Comparison of ENCODE assay signal across 14 mouse cellular contexts in genomic region chr4:82945572-82946275, GRCm38 (mm10).
DNase-seq lines count a peak whose midpoint lies in the region; ATAC-seq and TF ChIP-seq lines count a peak whose summit lies in the region.
"Had no signal": no experiment of that assay in that cellular context is flagged by ENCODE, and none has a peak within 500 bp of the region (broad histone marks: within the 10 kb centered on the region; RNA-seq: fewer than 3 reads in every experiment).

No protein-coding gene starts in this region.

- peak; percentile 43 for ATAC-seq in forebrain, embryonic 13.5 days
- peak; percentile 38 for ATAC-seq in forebrain, embryonic 16.5 days
- peak; percentile 22 for ATAC-seq in midbrain, embryonic 15.5 days (replicated peaks)
- ATAC-seq in erythroid progenitor cell, adult 5-6 weeks (replicated peaks; ENCODE audit: low FRiP score, poor library complexity, severe bottlenecking) = no peak
- no peak for ATAC-seq in liver, postnatal 0 days
- ATAC-seq: lung, postnatal 0 days had no signal

- no peaks in the 10 kb centered on the region for H3K36me3 ChIP-seq in forebrain, embryonic 13.5 days (ENCODE audit: poor library complexity, severe bottlenecking)
- peaks cover 8% of the 10 kb centered on the region; the same call in 1 of the 2 replicates for H3K36me3 ChIP-seq in forebrain, embryonic 10.5 days (replicated peaks)
- H3K36me3 ChIP-seq in forebrain, embryonic 16.5 days (ENCODE audit: control insufficient read depth, insufficient read depth) = no peaks in the 10 kb centered on the region
- no peaks in the 10 kb centered on the region for H3K36me3 ChIP-seq in midbrain, embryonic 15.5 days (replicated peaks)
- H3K36me3 ChIP-seq in liver, postnatal 0 days (replicated peaks; ENCODE audit: insufficient read depth, low read length) = no peaks in the 10 kb centered on the region
- H3K36me3 ChIP-seq: limb, embryonic 13.5 days had no signal

- no peak overlapping the region for H3K4me3 ChIP-seq in forebrain, embryonic 13.5 days
- H3K4me3 ChIP-seq in forebrain, embryonic 10.5 days = no peak overlapping the region
- 0 out of 2 replicates have a peak overlapping the region, but pooled peaks have one; percentile 8 for H3K4me3 ChIP-seq in forebrain, embryonic 16.5 days (replicated peaks; ENCODE audit: low read length)
- no peak overlapping the region for H3K4me3 ChIP-seq in midbrain, embryonic 15.5 days
- H3K4me3 ChIP-seq in liver, postnatal 0 days (ENCODE audit: low read depth, low read length) = no peak overlapping the region
- H3K4me3 ChIP-seq: embryonic facial prominence, embryonic 13.5 days; limb, embryonic 13.5 days had no signal

- H3K27ac ChIP-seq in forebrain, embryonic 13.5 days = peak overlapping the region; percentile 94
- H3K27ac ChIP-seq in forebrain, embryonic 10.5 days = no peak overlapping the region
- peak overlapping the region; percentile 97 for H3K27ac ChIP-seq in forebrain, embryonic 16.5 days (ENCODE audit: low read length)
- H3K27ac ChIP-seq in midbrain, embryonic 15.5 days = peak overlapping the region; percentile 67
- H3K27ac ChIP-seq in liver, postnatal 0 days (ENCODE audit: low read depth) = no peak overlapping the region
- H3K27ac ChIP-seq: embryonic facial prominence, embryonic 13.5 days; limb, embryonic 13.5 days had no signal

- DNase-seq in forebrain, embryonic 10.5 days (ENCODE audit: extremely low spot score, low spot score) = no peak
- DNase-seq in cerebellum, adult 11 months = peak; percentile 73
- DNase-seq in ovary, postnatal 36 days (ENCODE audit: low spot score) = no peak
- no peak for DNase-seq in liver, postnatal 0 days
- DNase-seq: adrenal gland, postnatal 14 days; gastrocnemius, postnatal 25 days; kidney, postnatal 36 days had no signal

- peaks cover 18% of the 10 kb centered on the region for H3K4me1 ChIP-seq in forebrain, embryonic 13.5 days
- no peaks in the 10 kb centered on the region for H3K4me1 ChIP-seq in forebrain, embryonic 10.5 days
- H3K4me1 ChIP-seq in forebrain, embryonic 16.5 days (replicated peaks; ENCODE audit: control insufficient read depth, insufficient read depth, low read length) = peaks cover 34% of the 10 kb centered on the region
- 0 out of 2 replicates have a peak, but pooled peaks cover 9% of the 10 kb centered on the region for H3K4me1 ChIP-seq in midbrain, embryonic 15.5 days
- H3K4me1 ChIP-seq in liver, postnatal 0 days (ENCODE audit: insufficient read depth) = no peaks in the 10 kb centered on the region
- H3K4me1 ChIP-seq: embryonic facial prominence, embryonic 13.5 days; limb, embryonic 13.5 days had no signal

- no peaks in the 10 kb centered on the region for H3K9me3 ChIP-seq in forebrain, embryonic 13.5 days (replicated peaks)
- H3K9me3 ChIP-seq in forebrain, embryonic 10.5 days = no peaks in the 10 kb centered on the region
- no peaks in the 10 kb centered on the region for H3K9me3 ChIP-seq in forebrain, embryonic 16.5 days (ENCODE audit: control insufficient read depth, low read length)
- no peaks in the 10 kb centered on the region for H3K9me3 ChIP-seq in midbrain, embryonic 15.5 days
- no peaks in the 10 kb centered on the region for H3K9me3 ChIP-seq in liver, postnatal 0 days (ENCODE audit: low read length)
- H3K9me3 ChIP-seq: embryonic facial prominence, embryonic 13.5 days; limb, embryonic 13.5 days had no signal

- no peak overlapping the region for H3K4me2 ChIP-seq in forebrain, embryonic 13.5 days
- peak overlapping the region; percentile 39 for H3K4me2 ChIP-seq in forebrain, embryonic 16.5 days (ENCODE audit: low read length)
- H3K4me2 ChIP-seq in midbrain, embryonic 15.5 days = no peak overlapping the region
- H3K4me2 ChIP-seq in liver, postnatal 0 days (ENCODE audit: low read depth, low read length) = no peak overlapping the region
- H3K4me2 ChIP-seq: embryonic facial prominence, embryonic 13.5 days; limb, embryonic 13.5 days had no signal

- 0 out of 2 replicates have a peak overlapping the region, but pooled peaks have one; percentile 16 for H3K9ac ChIP-seq in forebrain, embryonic 13.5 days
- H3K9ac ChIP-seq in forebrain, embryonic 16.5 days (replicated peaks; ENCODE audit: low read depth, low read length) = peak overlapping the region; percentile 34; the same call in 1 of the 2 replicates
- no peak overlapping the region for H3K9ac ChIP-seq in midbrain, embryonic 15.5 days
- no peak overlapping the region for H3K9ac ChIP-seq in liver, postnatal 0 days (replicated peaks)
- H3K9ac ChIP-seq: embryonic facial prominence, embryonic 13.5 days; limb, embryonic 13.5 days had no signal

- no peak for TF ChIP-seq CTCF in liver, postnatal 0 days (IDR thresholded peaks at IDR 0.05; ENCODE audit: low read depth)

- no peaks in the 10 kb centered on the region for H3K27me3 ChIP-seq in forebrain, embryonic 13.5 days
- no peaks in the 10 kb centered on the region for H3K27me3 ChIP-seq in forebrain, embryonic 10.5 days (ENCODE audit: poor library complexity, severe bottlenecking)
- H3K27me3 ChIP-seq in forebrain, embryonic 16.5 days (replicated peaks; ENCODE audit: control insufficient read depth, insufficient read depth, low read length) = no peaks in the 10 kb centered on the region
- no peaks in the 10 kb centered on the region for H3K27me3 ChIP-seq in midbrain, embryonic 15.5 days (replicated peaks)
- H3K27me3 ChIP-seq in liver, postnatal 0 days (ENCODE audit: insufficient read depth, low read length) = no peaks in the 10 kb centered on the region
- H3K27me3 ChIP-seq: embryonic facial prominence, embryonic 13.5 days; limb, embryonic 13.5 days had no signal

- no peak for TF ChIP-seq EP300 in liver, postnatal 0 days (IDR thresholded peaks at IDR 0.05; ENCODE audit: low read depth)

- 79% methylated on average over 9 of the region's 9 CpGs for WGBS in forebrain, embryonic 13.5 days
- 83% methylated on average over 9 of the region's 9 CpGs for WGBS in forebrain, embryonic 10.5 days
- WGBS in forebrain, embryonic 16.5 days = 57% methylated on average over 9 of the region's 9 CpGs
- WGBS in midbrain, embryonic 15.5 days = 61% methylated on average over 9 of the region's 9 CpGs
- WGBS in liver, postnatal 0 days (ENCODE audit: insufficient replicate concordance) = 74% methylated on average over 9 of the region's 9 CpGs

Comparison
In these comparisons a context has a peak if more than half of its experiments do, and no peak if none do; other contexts are left out.
1. H3K27ac ChIP-seq: peak in forebrain, embryonic 13.5 days (single experiment), forebrain, embryonic 16.5 days (single experiment) and midbrain, embryonic 15.5 days (single experiment); none in forebrain, embryonic 10.5 days (single experiment) and liver, postnatal 0 days (single experiment).
2. ATAC-seq: peak in forebrain, embryonic 13.5 days (single experiment), forebrain, embryonic 16.5 days (single experiment) and midbrain, embryonic 15.5 days (single experiment); none in erythroid progenitor cell, adult 5-6 weeks (single experiment) and liver, postnatal 0 days (single experiment).
3. H3K9ac ChIP-seq: peak in forebrain, embryonic 13.5 days (single experiment) and forebrain, embryonic 16.5 days (single experiment); none in midbrain, embryonic 15.5 days (single experiment) and liver, postnatal 0 days (single experiment).